Mouse (Mus musculus) liver, adult 2 months (tissue): Measurements from ENCODE around the gene Adamtsl1. TPM values are rescaled to one million over a fixed set of nuclear protein-coding genes. Genes with fewer than 3 reads are reported as not detected.

Experiments
- DNase-seq: peaks from one replicate; pipeline ENCODE4 v3.0.0-alpha.2; 2011; ENCODE audit warnings: low read depth, low spot score; ENCODE audit errors: extremely low read depth
- H3K27ac ChIP-seq: fragments of 200-500 bp; replicated peaks from 2 replicates; pipeline ENCODE4 v1.5.1; 2012; ENCODE audit warnings: low read depth, mild to moderate bottlenecking, control low read depth, inconsistent platforms, low read length; ENCODE audit not compliant: insufficient read depth
- H3K27me3 ChIP-seq: fragments of 200-500 bp; 2 replicates; pipeline ENCODE4 v1.6.1; 2012; ENCODE audit warnings: mild to moderate bottlenecking, moderate library complexity, low read length, inconsistent platforms; ENCODE audit not compliant: control insufficient read depth, insufficient read depth
- H3K36me3 ChIP-seq: fragments of 200-500 bp; 2 replicates; pipeline ENCODE4 v1.6.1; 2012; ENCODE audit warnings: low read length, inconsistent platforms; ENCODE audit not compliant: control insufficient read depth, insufficient read depth
- H3K4me1 ChIP-seq: fragments of 200-500 bp; 2 replicates; pipeline ENCODE4 v1.6.1; 2011; ENCODE audit warnings: low read length; ENCODE audit not compliant: control insufficient read depth, insufficient read depth
- H3K4me3 ChIP-seq: fragments of 200-500 bp; 2 replicates; pipeline ENCODE4 v1.5.1; 2011; ENCODE audit warnings: low read depth, mild to moderate bottlenecking, control low read depth, low read length, moderate library complexity; ENCODE audit not compliant: insufficient read depth
- H3K79me2 ChIP-seq: fragments of 200-500 bp; 2 replicates; pipeline ENCODE4 v1.6.1; 2012; ENCODE audit warnings: inconsistent platforms, mild to moderate bottlenecking, low read length, moderate library complexity; ENCODE audit not compliant: control insufficient read depth, insufficient read depth
- H3K9ac ChIP-seq: fragments of 200-500 bp; 2 replicates; pipeline ENCODE4 v1.6.1; 2012; ENCODE audit warnings: low read depth, mild to moderate bottlenecking, control low read depth, inconsistent platforms, low read length
- CTCF ChIP-seq: fragments of 200-500 bp; IDR thresholded peaks from 2 replicates; pipeline ENCODE4 v1.5.1; 2011; ENCODE audit warnings: low read depth, low read length, control low read depth
- POLR2A ChIP-seq: fragments of 200-500 bp; IDR thresholded peaks from 2 replicates; pipeline ENCODE4 v1.6.1; 2011; ENCODE audit warnings: low read length, control low read depth; ENCODE audit not compliant: insufficient read depth; ENCODE audit errors: extremely low read depth
- WGBS: fragments of 180-500 bp; shearing (Covaris S2); methylation state at CpG from one replicate; pipeline ENCODE4 v1.1.7; 2018; 5-methylcytosine and 5-hydroxymethylcytosine counted together
- polyA plus RNA-seq: library from polyadenylated mRNA; depleted of rRNA; stranded (reverse); fragments of >200 nt; gene quantifications from 2 replicates; pipeline ENCODE4 v1.2.3, GENCODE M21; 2012
- total RNA-seq: library from RNA; depleted of rRNA; stranded (reverse); fragments of >200 nt; gene quantifications from 2 replicates; pipeline ENCODE4 v1.2.3, GENCODE M21; 2014

Adamtsl1 gene
- total and polyA plus RNA-seq, 2 experiments, result 0.61 to 0.65 TPM

DNA sequence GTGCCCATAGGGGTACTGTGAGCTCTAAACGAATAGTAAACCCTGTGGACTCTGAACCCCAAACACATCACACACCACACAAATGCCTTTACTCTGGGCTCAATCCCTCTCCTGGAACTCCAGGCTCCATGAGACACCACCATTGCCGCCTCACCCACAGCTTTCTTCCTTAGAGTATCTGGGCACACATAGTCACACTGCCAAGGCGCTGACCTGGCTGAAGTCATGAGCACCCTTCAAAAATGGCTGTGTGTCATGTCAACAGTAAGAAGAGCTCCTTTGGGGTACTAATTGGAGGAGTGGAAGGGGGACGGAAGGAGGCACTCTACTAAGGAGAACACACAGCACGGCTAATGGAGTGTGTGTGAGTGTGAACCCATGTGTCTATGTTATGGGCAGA, 554.4 kb downstream of the Adamtsl1 start:
- no peak for DNase-seq
- Histone ChIP-seq H3K79me2 (no peaks in the 10 kb centered on the region), H3K9ac (no peak overlapping the region), H3K36me3 (no peaks in the 10 kb centered on the region), H3K4me1 (peaks cover 4% of the 10 kb centered on the region; the same call in 1 of the 2 replicates), H3K27me3 (no peaks in the 10 kb centered on the region), H3K4me3 (no peak overlapping the region), H3K27ac (no peak overlapping the region)
- TF ChIP-seq CTCF, result no peak
- TF ChIP-seq POLR2A, result no peak
- whole genome bisulfite sequencing, result 85% methylated on average over 5 of the region's 5 CpGs

DNA sequence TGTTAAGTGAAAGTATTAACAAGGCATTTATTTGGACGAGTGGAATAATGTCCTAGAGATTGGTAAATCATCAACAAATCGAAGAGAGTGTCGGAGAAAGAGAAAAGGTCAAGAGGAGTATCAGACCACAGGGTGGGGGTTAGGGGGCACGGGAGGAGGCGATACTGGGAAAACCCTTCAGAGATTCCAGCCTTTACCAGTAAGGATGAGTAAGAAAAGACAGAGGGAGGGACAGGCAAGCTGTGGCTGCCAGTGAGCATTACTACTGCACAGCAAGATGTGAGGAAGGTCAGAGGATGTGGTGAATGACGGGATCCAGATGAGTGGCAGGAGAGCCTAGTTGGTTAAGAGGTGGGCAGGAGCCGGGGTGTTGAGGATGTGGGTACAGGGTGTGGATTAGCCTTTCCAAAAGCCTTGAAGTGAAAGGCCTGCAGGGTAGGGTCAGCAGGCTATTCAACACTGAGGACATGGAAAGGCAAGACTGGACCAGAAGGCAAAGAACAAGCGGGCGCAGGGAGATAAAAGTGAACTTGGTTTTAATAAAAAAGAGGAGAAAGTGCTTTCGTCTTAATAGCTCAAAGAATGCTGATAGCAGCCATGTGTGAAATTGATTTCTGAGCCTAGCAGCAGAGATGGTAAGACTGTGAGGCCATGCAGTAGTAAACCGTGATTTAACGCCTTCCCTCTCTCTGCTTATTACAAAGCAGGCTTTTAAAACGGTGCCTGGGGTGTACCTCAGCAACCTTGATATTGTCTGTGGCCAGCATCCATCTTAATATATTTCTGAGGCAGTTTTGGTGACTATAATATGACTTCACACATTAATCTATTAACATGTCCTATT, 555.1 kb downstream of the Adamtsl1 start:
- TF ChIP-seq POLR2A (no peak), CTCF (no peak)
- Histone ChIP-seq H3K4me1 (peaks cover 4% of the 10 kb centered on the region; the same call in 1 of the 2 replicates), H3K27me3 (no peaks in the 10 kb centered on the region), H3K27ac (no peak overlapping the region), H3K4me3 (no peak overlapping the region), H3K36me3 (no peaks in the 10 kb centered on the region), H3K79me2 (no peaks in the 10 kb centered on the region), H3K9ac (no peak overlapping the region)
- 74% methylated on average over 13 of the region's 13 CpGs for WGBS
- no peak for DNase-seq

DNA sequence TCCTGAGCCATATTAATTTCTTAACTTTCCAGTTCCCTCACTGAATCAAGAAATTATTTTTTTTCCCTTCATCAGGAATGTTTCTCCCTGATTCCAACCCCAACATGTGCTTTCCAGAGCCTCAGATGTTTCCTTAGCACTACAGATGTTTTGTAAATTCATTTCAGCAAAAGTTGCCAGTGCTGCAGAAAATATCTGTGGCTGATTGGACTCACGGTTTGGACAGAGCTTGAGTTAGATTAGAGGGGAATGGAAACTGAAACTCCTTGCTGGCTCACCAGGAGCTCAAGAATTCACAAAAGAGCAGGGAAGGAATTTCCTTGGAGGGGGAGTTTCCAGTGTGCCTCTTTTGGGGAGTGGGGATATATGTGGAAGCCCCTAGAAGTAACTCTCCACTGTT, 560.9 kb downstream of the Adamtsl1 start:
- H3K27me3 ChIP-seq, result no peaks in the 10 kb centered on the region
- no peak overlapping the region for H3K27ac ChIP-seq
- TF ChIP-seq POLR2A, result no peak
- no peak for TF ChIP-seq CTCF
- no peaks in the 10 kb centered on the region for H3K36me3 ChIP-seq
- H3K79me2 ChIP-seq, result no peaks in the 10 kb centered on the region
- no peaks in the 10 kb centered on the region for H3K4me1 ChIP-seq
- no peak overlapping the region for H3K9ac ChIP-seq
- no peak for DNase-seq
- no peak overlapping the region for H3K4me3 ChIP-seq
- 46% methylated on average over 1 of the region's 1 CpGs for WGBS

DNA sequence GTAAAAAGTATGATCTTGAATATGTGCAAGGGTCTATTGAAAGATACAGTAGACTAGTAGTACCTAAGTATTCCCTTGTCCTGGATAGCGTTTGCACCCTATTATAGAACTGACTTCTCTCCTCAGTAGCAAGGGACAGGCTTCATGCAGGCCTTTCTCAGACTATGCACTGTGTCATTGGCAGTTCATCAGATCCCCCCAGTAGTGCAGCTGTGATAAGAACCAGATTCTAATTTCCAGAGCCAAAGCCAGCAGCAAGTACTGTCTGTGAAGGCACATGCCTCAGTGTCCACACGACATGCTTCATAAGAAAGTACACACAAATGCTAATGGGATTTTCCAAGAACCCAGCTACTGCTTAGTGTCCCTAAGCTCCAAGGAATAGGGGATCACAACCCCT, 563.4 kb downstream of the Adamtsl1 start:
- no peak overlapping the region for H3K9ac ChIP-seq
- H3K27ac ChIP-seq, result no peak overlapping the region
- no peak for DNase-seq
- 91% methylated on average over 2 of the region's 2 CpGs for WGBS
- H3K36me3 ChIP-seq, result no peaks in the 10 kb centered on the region
- no peak for TF ChIP-seq POLR2A
- no peak for TF ChIP-seq CTCF
- no peaks in the 10 kb centered on the region for H3K4me1 ChIP-seq
- no peak overlapping the region for H3K4me3 ChIP-seq
- H3K79me2 ChIP-seq, result no peaks in the 10 kb centered on the region
- H3K27me3 ChIP-seq, result no peaks in the 10 kb centered on the region

DNA sequence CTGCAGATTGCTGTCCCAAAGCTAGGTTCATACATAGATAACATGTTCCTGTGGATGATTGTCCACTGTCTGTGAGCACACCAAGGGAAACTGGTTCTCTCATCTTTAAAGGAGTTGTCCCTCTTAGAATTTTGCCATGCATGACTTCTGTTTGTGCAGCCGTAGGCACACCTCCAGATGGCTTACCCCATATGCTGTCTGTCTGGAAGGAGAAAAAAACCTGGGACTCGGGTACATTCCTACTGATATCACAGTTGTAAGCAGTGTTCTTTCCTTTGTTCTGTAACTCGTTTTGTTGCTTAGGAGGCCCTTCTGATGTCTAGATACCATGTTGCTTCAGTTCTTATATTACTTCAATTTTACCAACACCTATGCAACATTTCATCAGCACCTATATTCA, 563.9 kb downstream of the Adamtsl1 start:
- WGBS, result 68% methylated on average over 3 of the region's 3 CpGs
- H3K4me1 ChIP-seq, result no peaks in the 10 kb centered on the region
- H3K9ac ChIP-seq, result no peak overlapping the region
- H3K27me3 ChIP-seq, result no peaks in the 10 kb centered on the region
- no peak overlapping the region for H3K4me3 ChIP-seq
- no peaks in the 10 kb centered on the region for H3K36me3 ChIP-seq
- no peak for DNase-seq
- TF ChIP-seq POLR2A (no peak), CTCF (no peak)
- no peak overlapping the region for H3K27ac ChIP-seq
- no peaks in the 10 kb centered on the region for H3K79me2 ChIP-seq

GRCm38 (mm10) chr4:86087508-86087907, 573.5 kb downstream of the Adamtsl1 start:
- Histone ChIP-seq H3K4me1 (no peaks in the 10 kb centered on the region), H3K79me2 (no peaks in the 10 kb centered on the region), H3K36me3 (no peaks in the 10 kb centered on the region), H3K4me3 (no peak overlapping the region), H3K27ac (no peak overlapping the region), H3K9ac (no peak overlapping the region), H3K27me3 (no peaks in the 10 kb centered on the region)
- WGBS, result 84% methylated on average over 5 of the region's 5 CpGs
- TF ChIP-seq CTCF (no peak), POLR2A (no peak)
- DNase-seq, result no peak
